Comparison of ENCODE assay signal across 17 mouse cellular contexts in the genomic region with DNA sequence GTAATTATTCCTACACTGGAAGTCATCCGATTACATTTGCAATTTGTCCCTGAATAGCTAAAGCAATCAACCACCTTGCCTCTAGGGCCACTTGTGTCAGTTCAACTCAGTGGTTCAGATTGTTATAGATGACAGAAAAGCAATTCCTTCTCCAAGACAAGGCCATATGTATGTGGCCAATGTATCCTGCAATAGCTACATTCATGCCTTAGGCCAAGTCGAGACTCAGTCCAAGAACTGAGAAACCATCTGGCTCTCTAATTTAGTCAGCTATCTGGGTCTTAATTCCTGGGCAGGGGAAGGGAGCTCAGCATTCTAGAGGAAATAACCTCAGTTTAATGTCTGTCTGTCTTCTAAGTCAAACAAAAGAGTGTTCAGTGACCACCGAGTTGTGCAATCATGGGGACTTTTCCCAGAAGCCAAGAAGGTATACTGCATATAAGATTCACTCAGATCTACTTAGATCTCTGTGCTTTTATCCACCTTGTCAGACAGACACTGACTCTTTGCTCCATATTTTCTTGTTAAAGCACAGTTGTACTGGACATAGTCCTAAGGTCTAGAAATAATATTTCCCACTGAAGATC.
A peak's percentile ranks its signal among the peaks of the same experiment; 100 is the strongest.
DNase-seq lines count a peak whose midpoint lies in the region; ATAC-seq lines count a peak whose summit lies in the region.
"Had no signal": no experiment of that assay in that cellular context is flagged by ENCODE, and none has a peak within 500 bp of the region (broad histone marks: within the 10 kb centered on the region; RNA-seq: fewer than 3 reads in every experiment).

No protein-coding gene starts in this region.

- 78% methylated on average over 3 of the region's 3 CpGs for WGBS in midbrain, embryonic 14.5 days
- 95% methylated on average over 3 of the region's 3 CpGs for WGBS in midbrain, embryonic 10.5 days
- WGBS in embryonic facial prominence, embryonic 14.5 days: 58% methylated on average over 3 of the region's 3 CpGs

- no peaks in the 10 kb centered on the region for H3K36me3 ChIP-seq in midbrain, embryonic 14.5 days (ENCODE audit: control insufficient read depth, insufficient read depth, low read length)
- H3K36me3 ChIP-seq in midbrain, embryonic 10.5 days: no peaks in the 10 kb centered on the region
- no peaks in the 10 kb centered on the region for H3K36me3 ChIP-seq in embryonic facial prominence, embryonic 14.5 days (ENCODE audit: control insufficient read depth, insufficient read depth, low read length)
- H3K36me3 ChIP-seq: intestine, embryonic 15.5 days; liver, embryonic 13.5 days; midbrain, embryonic 13.5 days had no signal

- H3K9ac ChIP-seq in midbrain, embryonic 14.5 days (replicated peaks; ENCODE audit: low read length): no peak overlapping the region
- no peak overlapping the region for H3K9ac ChIP-seq in embryonic facial prominence, embryonic 14.5 days (ENCODE audit: low read depth, low read length)
- H3K9ac ChIP-seq: intestine, embryonic 15.5 days; liver, embryonic 13.5 days; midbrain, embryonic 13.5 days had no signal

- peak; percentile 2 for DNase-seq in midbrain, embryonic 14.5 days
- DNase-seq in midbrain, embryonic 10.5 days (ENCODE audit: low spot score): no peak
- DNase-seq in cerebellum, adult 18-20 months: peak; percentile 55 to 73
- peak; percentile 7 for DNase-seq in embryonic facial prominence, embryonic 14.5 days (ENCODE audit: low spot score)
- no peak for DNase-seq in adrenal gland, postnatal 36 days
- DNase-seq in spleen, adult 18-20 months: no peak
- no peak for DNase-seq in neural tube, embryonic 10.5 days (ENCODE audit: extremely low spot score, low spot score)
- DNase-seq: heart, adult 11 months; kidney, postnatal 25 days; layer of hippocampus, postnatal 36 days; left cerebral cortex, postnatal 4 days; liver, embryonic 13.5 days; lung, postnatal 14 days; right cerebral cortex, adult 18-20 months had no signal

- no peak for ATAC-seq in midbrain, embryonic 14.5 days (ENCODE audit: low FRiP score, low TSS enrichment)
- peak; percentile 33; the same call in 1 of the 2 replicates for ATAC-seq in embryonic facial prominence, embryonic 14.5 days (ENCODE audit: low read depth)
- ATAC-seq: activated CD4-positive, CD25-positive, alpha-beta regulatory T cell, adult 4 months; intestine, embryonic 15.5 days; midbrain, embryonic 13.5 days had no signal

- H3K27ac ChIP-seq in midbrain, embryonic 14.5 days (replicated peaks; ENCODE audit: low read depth, low read length): no peak overlapping the region
- no peak overlapping the region for H3K27ac ChIP-seq in midbrain, embryonic 10.5 days (replicated peaks)
- no peak overlapping the region for H3K27ac ChIP-seq in embryonic facial prominence, embryonic 14.5 days (replicated peaks; ENCODE audit: low read depth, low read length)
- H3K27ac ChIP-seq: intestine, embryonic 15.5 days; liver, embryonic 13.5 days; midbrain, embryonic 13.5 days had no signal

- no peaks in the 10 kb centered on the region for H3K4me1 ChIP-seq in midbrain, embryonic 14.5 days (ENCODE audit: control insufficient read depth, insufficient read depth, low read length)
- no peaks in the 10 kb centered on the region for H3K4me1 ChIP-seq in midbrain, embryonic 10.5 days
- 0 out of 2 replicates have a peak, but pooled peaks cover 2% of the 10 kb centered on the region for H3K4me1 ChIP-seq in embryonic facial prominence, embryonic 14.5 days (ENCODE audit: control insufficient read depth, insufficient read depth, low read length)
- H3K4me1 ChIP-seq: intestine, embryonic 15.5 days; midbrain, embryonic 13.5 days had no signal

- H3K27me3 ChIP-seq in midbrain, embryonic 14.5 days (ENCODE audit: control insufficient read depth, insufficient read depth, low read length): no peaks in the 10 kb centered on the region
- no peaks in the 10 kb centered on the region for H3K27me3 ChIP-seq in midbrain, embryonic 10.5 days (ENCODE audit: low read depth, poor library complexity, severe bottlenecking)
- no peaks in the 10 kb centered on the region for H3K27me3 ChIP-seq in embryonic facial prominence, embryonic 14.5 days (replicated peaks; ENCODE audit: control insufficient read depth, insufficient read depth, low read length)
- H3K27me3 ChIP-seq: intestine, embryonic 15.5 days; liver, embryonic 13.5 days; midbrain, embryonic 13.5 days had no signal

- H3K4me3 ChIP-seq in midbrain, embryonic 14.5 days (replicated peaks; ENCODE audit: low read depth, low read length): no peak overlapping the region
- H3K4me3 ChIP-seq in midbrain, embryonic 10.5 days: no peak overlapping the region
- H3K4me3 ChIP-seq in embryonic facial prominence, embryonic 14.5 days (ENCODE audit: low read depth, low read length): no peak overlapping the region
- H3K4me3 ChIP-seq: intestine, embryonic 15.5 days; liver, embryonic 13.5 days; midbrain, embryonic 13.5 days had no signal

- H3K4me2 ChIP-seq in midbrain, embryonic 14.5 days (ENCODE audit: low read length): no peak overlapping the region
- no peak overlapping the region for H3K4me2 ChIP-seq in embryonic facial prominence, embryonic 14.5 days (ENCODE audit: low read depth, low read length)
- H3K4me2 ChIP-seq: intestine, embryonic 15.5 days; liver, embryonic 13.5 days; midbrain, embryonic 13.5 days had no signal

- H3K9me3 ChIP-seq in midbrain, embryonic 14.5 days (ENCODE audit: control insufficient read depth, low read length): no peaks in the 10 kb centered on the region
- H3K9me3 ChIP-seq in midbrain, embryonic 10.5 days (replicated peaks): no peaks in the 10 kb centered on the region
- no peaks in the 10 kb centered on the region for H3K9me3 ChIP-seq in embryonic facial prominence, embryonic 14.5 days (ENCODE audit: control insufficient read depth, low read length)
- H3K9me3 ChIP-seq: intestine, embryonic 15.5 days; liver, embryonic 13.5 days; midbrain, embryonic 13.5 days had no signal

Comparison
In these comparisons a context has a peak if more than half of its experiments do, and no peak if none do; other contexts are left out.
1. DNase-seq: peak in midbrain, embryonic 14.5 days (single experiment), cerebellum, adult 18-20 months (2 of 2) and embryonic facial prominence, embryonic 14.5 days (single experiment); none in midbrain, embryonic 10.5 days (single experiment), adrenal gland, postnatal 36 days (0 of 2), spleen, adult 18-20 months (0 of 2) and neural tube, embryonic 10.5 days (single experiment).